Mouse (Mus musculus): ENCODE measurements around the gene Atxn3. TPM values are rescaled to one million over a fixed set of nuclear protein-coding genes. Genes with fewer than 3 reads are reported as not detected.
A peak's percentile ranks its signal among the peaks of the same experiment; 100 is the strongest.
"Not testable (repeated sequence)": the region's sequence is repeated elsewhere in the genome, so short reads cannot be mapped to it uniquely, and the experiment has no call there.

Atxn3 gene
- polyA plus RNA-seq, 1 experiment from 2014 or later: 10.7 TPM

DNA sequence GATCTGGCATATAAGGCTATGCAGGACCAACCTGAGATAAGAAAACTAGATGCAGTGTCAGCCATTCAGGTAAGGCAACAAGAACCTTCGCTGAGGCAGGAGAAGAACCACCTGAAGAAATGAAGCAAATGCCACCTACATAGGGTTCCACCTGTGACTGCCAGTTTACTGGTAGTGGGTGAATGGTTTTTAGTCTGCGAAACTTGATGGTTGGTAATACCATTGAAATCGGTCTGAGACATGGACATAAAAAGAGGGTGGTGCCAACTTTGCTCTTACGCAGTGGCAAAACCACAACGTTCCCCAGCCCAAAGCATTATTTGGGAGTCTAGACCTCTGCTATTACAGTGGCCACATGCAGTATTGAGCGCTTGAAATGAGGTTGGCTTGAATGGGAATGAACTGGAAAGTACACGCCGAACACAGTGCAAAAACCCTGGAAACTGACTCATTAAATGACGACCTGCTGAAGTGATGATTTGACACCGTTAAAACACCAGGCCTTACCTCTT is 19.4 kb upstream of the Atxn3 start:
- Histone ChIP-seq H3K4me3 (peak overlapping the region; percentile 92; the same call in 1 of the 2 replicates), H3K27ac (no peak overlapping the region), H3K27me3 (no peaks in the 10 kb centered on the region), H3K9ac (no peak overlapping the region), H3K9me3 (no peaks in the 10 kb centered on the region), H3K4me1 (peaks cover 27% of the 10 kb centered on the region), H3K4me2 (peak overlapping the region; percentile 69), H3K36me3 (peaks cover 8% of the 10 kb centered on the region)
- no peak for ATAC-seq (ENCODE audit: insufficient number of reproducible peaks, insufficient read depth, low FRiP score, low TSS enrichment, low read depth)
- 91% methylated on average over 10 of the region's 10 CpGs for WGBS

DNA sequence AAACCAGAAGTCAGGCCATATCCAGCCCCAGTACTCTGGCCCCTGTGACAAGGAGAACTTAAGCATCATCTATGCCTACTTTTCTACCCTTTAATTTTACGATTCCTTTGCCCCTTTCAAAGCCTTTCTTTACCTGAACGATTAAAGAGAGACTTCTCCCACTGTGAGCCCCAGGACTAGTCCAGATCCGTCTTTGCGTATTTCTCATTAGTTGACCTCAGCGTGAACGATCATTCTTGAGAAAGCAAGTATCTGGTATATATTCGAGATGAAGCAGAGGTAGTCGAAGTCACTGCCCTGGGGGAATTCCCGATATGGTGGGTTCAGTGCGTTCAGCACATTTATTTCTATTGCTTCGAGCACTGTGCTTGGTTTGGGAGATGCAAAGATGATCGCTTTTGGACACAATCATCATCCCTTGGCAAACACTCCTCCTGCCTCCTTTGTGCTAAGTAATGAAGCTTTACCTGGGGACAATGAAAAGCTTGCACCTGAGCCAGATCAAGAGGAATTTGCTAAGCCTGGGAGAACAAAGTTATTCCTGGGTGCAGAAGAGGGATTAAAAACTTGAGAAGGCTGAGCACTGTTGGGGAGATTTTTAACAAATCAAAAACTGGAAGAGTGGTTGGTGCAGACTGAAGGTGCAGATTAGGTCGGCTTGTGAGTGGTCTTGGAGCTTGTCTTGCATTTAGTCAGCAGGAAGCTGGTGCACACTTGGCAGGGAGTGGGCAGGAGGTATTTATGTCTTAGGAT is 18.8 kb upstream of the Atxn3 start:
- H3K9ac ChIP-seq: peak overlapping the region; percentile 95
- no peaks in the 10 kb centered on the region for H3K9me3 ChIP-seq
- H3K4me1 ChIP-seq: peaks cover 27% of the 10 kb centered on the region
- H3K36me3 ChIP-seq: peaks cover 12% of the 10 kb centered on the region
- ATAC-seq (ENCODE audit: insufficient number of reproducible peaks, insufficient read depth, low FRiP score, low TSS enrichment, low read depth): no peak
- 16% methylated on average over 13 of the region's 13 CpGs for whole genome bisulfite sequencing
- H3K4me2 ChIP-seq: peak overlapping the region; percentile 69
- H3K27me3 ChIP-seq: no peaks in the 10 kb centered on the region
- H3K27ac ChIP-seq: peak overlapping the region; percentile 94
- peak overlapping the region; percentile 92 for H3K4me3 ChIP-seq

DNA sequence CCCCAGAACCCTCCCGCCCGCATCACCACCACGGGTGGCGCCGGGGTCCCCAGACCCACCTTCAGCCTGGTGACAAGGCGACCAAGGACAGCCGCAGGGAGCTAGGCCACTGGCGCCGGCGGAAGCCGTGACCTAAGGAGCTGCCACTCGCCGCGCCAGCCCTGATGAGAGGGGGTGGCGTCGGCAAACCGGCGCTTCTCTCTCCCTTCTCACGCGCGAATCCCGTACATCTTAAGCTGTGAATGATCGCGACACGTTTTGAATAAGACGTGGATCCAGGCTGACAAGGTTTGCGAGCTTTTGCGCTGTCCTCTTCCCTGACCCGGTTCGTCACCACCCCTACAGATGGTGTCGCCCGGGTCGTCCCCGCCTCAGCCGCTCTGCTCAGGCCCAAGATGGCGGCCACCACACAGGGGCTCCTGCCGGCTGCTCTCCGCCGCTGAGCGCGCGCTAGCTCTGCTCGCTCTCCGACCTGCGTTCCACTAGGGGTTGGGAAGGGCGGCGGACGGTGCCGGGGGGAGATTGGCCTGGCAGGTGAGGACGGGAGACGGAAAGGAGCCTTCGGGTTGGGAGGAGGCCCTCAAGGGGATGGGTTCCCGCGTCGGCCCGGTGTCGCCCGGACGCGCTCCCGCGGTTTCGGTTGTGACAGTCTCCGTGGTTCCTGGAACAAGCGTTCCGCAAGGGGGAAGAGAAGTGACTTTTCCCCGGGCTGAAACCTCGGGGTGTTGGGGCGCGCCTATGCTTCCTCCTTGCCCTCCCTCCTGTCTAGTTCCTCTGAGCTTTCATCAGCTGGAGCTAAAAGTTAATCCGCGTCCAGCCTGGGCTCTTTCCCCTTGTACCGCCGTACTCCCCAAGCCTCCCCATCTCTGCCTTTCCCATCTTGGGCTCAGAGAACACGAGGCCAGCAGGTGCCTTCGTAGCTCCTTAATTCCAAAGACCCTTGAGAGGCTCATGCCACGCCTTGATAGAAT is 17.8 kb upstream of the Atxn3 start, which contains the start of gene Cpsf2:
Gene Cpsf2 (plus strand): TSS at position 388 of the 971 bp plus-strand sequence.
- Histone ChIP-seq H3K9ac (peak within 1 kb of the TSS; percentile 95), H3K27ac (peak within 1 kb of the TSS; percentile 94), H3K36me3 (peaks cover 9% of the 10 kb centered on the region), H3K4me3 (peak within 1 kb of the TSS; percentile 92), H3K9me3 (no peaks in the 10 kb centered on the region), H3K4me1 (peaks cover 27% of the 10 kb centered on the region), H3K4me2 (peak within 1 kb of the TSS; percentile 69), H3K27me3 (no peaks in the 10 kb centered on the region)
- ATAC-seq (ENCODE audit: insufficient number of reproducible peaks, insufficient read depth, low FRiP score, low TSS enrichment, low read depth): peak; percentile 91
- under 1% methylated on average over 77 of the region's 77 CpGs for WGBS

DNA sequence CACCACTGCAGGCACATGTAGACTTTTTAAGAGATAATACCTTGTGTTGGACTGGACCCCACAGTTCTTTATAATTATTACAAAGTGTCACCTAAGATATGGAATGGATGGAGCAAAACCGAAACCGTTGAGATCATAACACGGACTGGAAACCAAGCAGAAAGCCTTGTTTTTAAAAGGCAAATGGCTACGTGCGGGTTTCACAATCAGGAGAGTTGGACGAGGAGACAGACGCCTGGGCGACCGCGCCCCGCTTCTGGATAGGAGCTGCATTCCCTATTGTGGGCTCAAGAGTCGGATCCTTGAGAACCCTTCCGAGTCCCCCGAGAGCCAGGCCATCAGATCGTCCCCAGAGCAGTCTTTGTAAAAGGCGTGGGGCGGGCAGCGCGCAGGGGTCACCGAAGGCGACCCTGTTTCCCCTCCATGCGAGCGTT is 17.1 kb upstream of the Atxn3 start:
- under 1% methylated on average over 23 of the region's 23 CpGs for WGBS
- ATAC-seq (ENCODE audit: insufficient number of reproducible peaks, insufficient read depth, low FRiP score, low TSS enrichment, low read depth): no peak

DNA sequence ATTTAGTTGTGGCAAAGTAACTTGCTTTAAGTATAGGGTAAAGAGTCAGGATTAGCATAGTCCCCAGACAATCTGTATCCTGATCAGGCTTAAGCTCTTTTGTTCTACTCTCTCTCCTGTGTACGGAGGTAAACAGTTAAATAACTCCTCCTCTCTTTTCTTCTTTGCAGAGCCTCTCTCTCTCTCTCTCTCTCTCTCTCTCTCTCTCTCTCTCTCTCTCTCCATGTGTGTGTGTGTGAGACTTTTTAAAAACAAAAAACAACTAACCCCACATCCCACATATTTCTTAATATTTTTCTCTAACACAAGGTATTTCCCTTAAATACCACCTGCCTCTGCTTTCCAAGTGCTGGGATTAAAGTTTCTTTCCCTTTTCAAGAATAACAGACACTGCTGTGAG is 16.5 kb upstream of the Atxn3 start:
- H3K27ac ChIP-seq: peak overlapping the region; percentile 94; the same call in 1 of the 2 replicates
- H3K4me2 ChIP-seq: peak overlapping the region; percentile 69
- no peak for ATAC-seq (ENCODE audit: insufficient number of reproducible peaks, insufficient read depth, low FRiP score, low TSS enrichment, low read depth)
- no peaks in the 10 kb centered on the region for H3K27me3 ChIP-seq
- H3K9ac ChIP-seq: peak overlapping the region; percentile 95
- peaks cover 27% of the 10 kb centered on the region for H3K4me1 ChIP-seq
- H3K36me3 ChIP-seq: peaks cover 16% of the 10 kb centered on the region
- 19% methylated on average over 1 of the region's 1 CpGs for WGBS
- no peaks in the 10 kb centered on the region for H3K9me3 ChIP-seq
- peak overlapping the region; percentile 92 for H3K4me3 ChIP-seq

More for the DNA sequence above, 17.1 kb upstream of the Atxn3 start:
- peaks cover 10% of the 10 kb centered on the region for H3K36me3 ChIP-seq
- H3K4me3 ChIP-seq: peak overlapping the region; percentile 92
- peaks cover 27% of the 10 kb centered on the region for H3K4me1 ChIP-seq
- H3K27ac ChIP-seq: peak overlapping the region; percentile 94
- H3K27me3 ChIP-seq: no peaks in the 10 kb centered on the region
- peak overlapping the region; percentile 69 for H3K4me2 ChIP-seq
- no peaks in the 10 kb centered on the region for H3K9me3 ChIP-seq
- peak overlapping the region; percentile 95 for H3K9ac ChIP-seq

DNA sequence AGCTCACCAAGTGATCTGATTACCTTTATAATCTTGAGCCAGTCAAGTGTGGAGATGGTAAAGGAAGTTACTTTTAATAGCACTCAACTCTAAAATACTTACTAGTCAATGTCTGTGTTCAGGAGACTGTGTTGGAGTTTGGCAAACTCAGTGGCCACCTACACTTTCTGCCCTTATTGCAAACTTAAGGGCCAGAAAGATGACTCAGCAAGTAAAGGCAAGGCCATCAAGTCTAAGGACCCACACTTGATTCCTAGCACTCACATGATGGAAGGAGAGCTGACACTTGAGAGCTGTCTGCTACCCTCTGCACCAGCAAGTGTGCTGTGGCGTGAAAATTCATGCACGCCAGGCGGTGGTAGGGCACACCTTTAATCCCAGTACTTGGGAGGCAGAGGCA is 14.2 kb upstream of the Atxn3 start:
- Histone ChIP-seq H3K36me3 (peaks cover 33% of the 10 kb centered on the region), H3K9ac (no peak overlapping the region), H3K27me3 (no peaks in the 10 kb centered on the region), H3K4me3 (no peak overlapping the region), H3K27ac (no peak overlapping the region), H3K4me2 (no peak overlapping the region), H3K4me1 (peaks cover 20% of the 10 kb centered on the region), H3K9me3 (no peaks in the 10 kb centered on the region)
- no peak for ATAC-seq (ENCODE audit: insufficient number of reproducible peaks, insufficient read depth, low FRiP score, low TSS enrichment, low read depth)
- 93% methylated on average over 3 of the region's 3 CpGs for WGBS

DNA sequence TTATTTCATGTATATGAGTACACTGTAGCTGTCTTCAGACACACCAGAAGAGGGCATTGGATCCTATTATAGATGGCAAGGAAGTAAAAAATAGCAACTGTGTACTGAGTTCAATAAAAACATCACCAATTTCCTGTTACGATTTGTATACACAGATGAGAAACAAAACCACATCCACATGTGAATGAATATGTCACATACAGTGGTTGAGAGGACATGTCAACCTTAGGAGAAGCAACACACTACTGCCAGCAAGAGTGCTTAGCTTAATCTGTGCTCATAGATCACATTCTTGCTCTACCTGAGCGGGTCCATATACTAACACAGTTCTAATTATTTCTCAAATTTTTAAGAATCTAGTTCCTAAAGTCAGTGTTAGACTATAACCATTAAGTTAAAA is 13.3 kb upstream of the Atxn3 start:
- H3K36me3 ChIP-seq: peaks cover 39% of the 10 kb centered on the region
- no peak overlapping the region for H3K27ac ChIP-seq
- 92% methylated on average over 2 of the region's 2 CpGs for WGBS
- H3K27me3 ChIP-seq: no peaks in the 10 kb centered on the region
- H3K4me3 ChIP-seq: no peak overlapping the region
- ATAC-seq (ENCODE audit: insufficient number of reproducible peaks, insufficient read depth, low FRiP score, low TSS enrichment, low read depth): no peak
- H3K4me1 ChIP-seq: peaks cover 13% of the 10 kb centered on the region; the same call in 1 of the 2 replicates
- no peak overlapping the region for H3K4me2 ChIP-seq
- H3K9ac ChIP-seq: no peak overlapping the region
- no peaks in the 10 kb centered on the region for H3K9me3 ChIP-seq

DNA sequence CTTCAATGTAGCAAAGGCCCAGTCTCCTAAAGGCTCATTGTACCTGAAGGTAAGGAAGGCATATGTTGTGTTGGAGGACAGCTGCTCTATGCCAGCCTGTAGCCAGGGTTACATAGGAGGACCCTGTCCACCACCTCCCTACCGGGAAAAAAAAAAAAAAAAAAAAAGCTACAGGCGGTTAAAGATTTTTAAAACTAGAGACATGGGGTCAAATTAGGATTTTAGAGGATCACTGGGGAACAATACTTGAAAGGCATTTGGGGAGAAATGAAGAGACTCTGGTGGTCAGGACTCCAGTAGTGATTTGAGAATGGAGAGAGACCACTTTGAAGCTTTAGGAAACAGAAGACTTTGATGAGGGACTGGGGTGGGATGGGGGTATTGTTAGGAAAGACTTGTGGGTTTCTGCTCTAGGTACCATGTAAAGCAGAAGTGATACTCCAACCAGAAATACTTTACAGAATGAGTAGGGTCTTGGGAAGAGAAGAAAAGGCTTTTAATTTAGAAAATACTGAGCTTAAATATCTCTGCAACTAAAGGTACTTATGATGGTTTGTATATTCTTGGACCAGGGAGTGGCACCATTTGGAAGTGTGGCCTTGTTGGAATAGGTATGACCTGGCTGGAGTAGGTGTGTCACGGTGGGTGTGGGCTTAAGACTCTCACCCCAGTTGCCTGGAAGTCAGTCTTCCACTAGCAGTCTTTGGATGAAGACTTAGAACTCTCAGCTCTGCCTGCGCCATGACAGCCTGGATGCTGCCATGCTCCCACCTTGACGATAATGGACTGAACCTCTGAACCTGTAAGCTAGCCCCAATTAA is 1.1 kb upstream of the Atxn3 start:
- 86% methylated on average over 5 of the region's 5 CpGs for WGBS
- H3K4me3 ChIP-seq: peak overlapping the region; percentile 86; the same call in 1 of the 2 replicates

DNA sequence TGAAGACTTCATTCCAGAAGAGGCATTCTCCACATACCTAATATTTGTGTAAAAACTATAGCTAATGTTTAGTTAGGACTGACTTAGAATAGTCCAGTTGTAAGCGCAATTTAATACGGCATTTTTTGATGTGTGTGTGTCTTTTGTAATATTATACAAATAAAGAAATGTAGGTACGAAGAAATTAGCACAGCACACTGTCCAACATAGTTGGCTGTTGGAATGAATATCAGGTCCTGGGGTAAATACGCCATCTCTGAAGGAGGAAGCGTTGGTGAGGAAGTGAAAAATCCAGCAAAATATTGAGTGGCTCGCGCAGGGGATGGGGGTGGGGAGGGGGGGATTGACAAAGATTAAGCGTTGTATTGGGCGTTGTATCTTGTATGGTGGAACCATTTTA is 510 bp upstream of the Atxn3 start:
- H3K4me2 ChIP-seq: peak overlapping the region; percentile 70
- H3K4me3 ChIP-seq: peak overlapping the region; percentile 86
- WGBS: 52% methylated on average over 9 of the region's 9 CpGs
- H3K9ac ChIP-seq: peak overlapping the region; percentile 32; the same call in 1 of the 2 replicates
- H3K27me3 ChIP-seq: no peaks in the 10 kb centered on the region
- no peak overlapping the region for H3K27ac ChIP-seq
- ATAC-seq (ENCODE audit: insufficient number of reproducible peaks, insufficient read depth, low FRiP score, low TSS enrichment, low read depth): no peak
- peaks cover 16% of the 10 kb centered on the region for H3K4me1 ChIP-seq
- H3K9me3 ChIP-seq: no peaks in the 10 kb centered on the region
- peaks cover 4% of the 10 kb centered on the region; the same call in 1 of the 2 replicates for H3K36me3 ChIP-seq

More for the DNA sequence above, 1.1 kb upstream of the Atxn3 start:
- H3K27me3 ChIP-seq; H3K36me3 ChIP-seq; H3K9me3 ChIP-seq; H3K27ac ChIP-seq; ATAC-seq (ENCODE audit: insufficient number of reproducible peaks, insufficient read depth, low FRiP score, low TSS enrichment, low read depth): not testable (repeated sequence)
- H3K9ac ChIP-seq: peak overlapping the region; percentile 32; the same call in 1 of the 2 replicates
- peaks cover 16% of the 10 kb centered on the region for H3K4me1 ChIP-seq
- peak overlapping the region; percentile 70; the same call in 1 of the 2 replicates for H3K4me2 ChIP-seq

DNA sequence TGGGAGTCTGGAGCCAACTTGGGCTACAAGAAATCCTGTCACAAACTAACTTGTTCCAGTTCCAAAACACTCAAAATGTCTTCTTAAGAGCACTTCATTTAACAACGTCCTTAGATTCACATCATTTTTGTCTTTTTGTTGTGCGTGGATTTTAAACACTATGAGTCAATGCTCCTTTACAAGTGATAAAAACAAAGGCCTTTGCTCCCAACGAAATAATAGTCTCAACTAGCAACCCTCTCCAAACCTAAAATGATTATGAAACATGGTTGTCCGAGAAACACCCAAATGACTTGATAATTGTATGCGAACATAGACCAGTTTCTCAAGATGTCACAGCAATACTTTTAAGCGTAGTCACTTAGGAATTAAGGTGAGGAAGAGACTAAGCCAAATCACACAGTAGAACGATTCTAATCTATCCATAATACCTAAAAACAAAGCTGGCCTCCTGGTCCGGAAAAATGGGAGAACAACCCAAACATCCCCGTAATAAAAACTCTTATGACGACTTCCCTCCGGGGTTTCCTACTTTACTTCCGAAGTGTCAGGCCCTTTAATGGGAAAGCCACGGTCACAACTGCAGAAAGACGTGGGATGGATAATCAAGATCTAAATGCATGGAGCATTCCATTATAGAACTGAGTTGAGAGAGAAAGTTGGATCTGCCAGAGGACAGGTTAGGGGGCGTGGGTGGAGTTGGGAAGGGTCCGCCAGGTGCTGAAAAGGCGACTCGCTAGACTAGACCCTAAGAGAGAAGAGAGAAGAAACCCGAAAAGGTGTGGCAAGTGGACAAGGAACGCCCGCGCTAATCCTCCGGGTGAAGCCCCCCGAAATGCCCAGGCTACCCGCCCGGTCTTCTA is 736 bp downstream of the Atxn3 start:
- Histone ChIP-seq H3K4me2 (peak overlapping the region; percentile 70), H3K4me3 (peak overlapping the region; percentile 86), H3K36me3 (peaks cover 4% of the 10 kb centered on the region; the same call in 1 of the 2 replicates), H3K27me3 (no peaks in the 10 kb centered on the region), H3K4me1 (peaks cover 16% of the 10 kb centered on the region), H3K27ac (peak overlapping the region; percentile 79), H3K9me3 (no peaks in the 10 kb centered on the region), H3K9ac (peak overlapping the region; percentile 90)
- 12% methylated on average over 26 of the region's 26 CpGs for WGBS
- 0 out of 2 replicates have a peak, but pooled peaks have one; percentile 7 for ATAC-seq (ENCODE audit: insufficient number of reproducible peaks, insufficient read depth, low FRiP score, low TSS enrichment, low read depth)

Data from embryonic facial prominence, embryonic 13.5 days (tissue).